Mouse (Mus musculus): Measurements from ENCODE around the gene Dnm3.

DNA sequence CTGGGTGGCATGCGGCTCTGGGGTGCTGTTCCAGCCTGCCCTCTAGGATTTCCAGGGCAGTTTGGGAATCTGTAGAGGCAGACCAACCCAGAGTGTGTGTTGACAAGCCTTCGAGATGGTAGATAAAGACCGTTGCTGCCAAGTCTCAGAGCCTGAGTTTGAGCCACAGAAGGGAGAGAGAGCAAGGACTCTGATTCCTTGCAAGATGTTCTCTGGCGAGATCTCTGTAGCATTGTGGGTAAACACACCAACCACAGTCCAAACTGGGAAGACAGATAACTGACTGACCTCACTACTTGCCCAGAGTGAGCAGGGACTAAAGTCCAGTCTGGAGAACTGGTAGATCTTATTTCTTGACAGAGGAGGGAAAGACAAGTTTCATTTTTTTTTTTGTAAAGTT, 464.3 kb downstream of the Dnm3 start:
- TF ChIP-seq POLR2A (IDR thresholded peaks at IDR 0.05; ENCODE audit: insufficient read depth, low read length) (no peak), CTCF (IDR thresholded peaks at IDR 0.05; ENCODE audit: low read depth, low read length) (no peak), EP300 (IDR thresholded peaks at IDR 0.05; ENCODE audit: insufficient read depth, low read depth, low read length) (no peak)
